Mouse (Mus musculus) spleen, adult 2 months (tissue): Measurements from ENCODE around the gene Snx30.

Experiments
- CTCF ChIP-seq: fragments of 200-500 bp; IDR thresholded peaks from 2 replicates; pipeline ENCODE4 v1.5.1; 2011; ENCODE audit warnings: mild to moderate bottlenecking, inconsistent platforms; ENCODE audit not compliant: insufficient read depth, insufficient read length, insufficient replicate concordance; ENCODE audit errors: extremely low read depth
- POLR2A ChIP-seq: fragments of 200-500 bp; IDR thresholded peaks from 2 replicates; pipeline ENCODE4 v1.6.1; 2011; ENCODE audit warnings: low read depth, low read length, inconsistent platforms

GRCm38 (mm10) chr4:59888014-59888413 is 82.4 kb downstream of the Snx30 start:
- TF ChIP-seq CTCF (no peak), POLR2A (no peak)
